Mouse (Mus musculus) B cell, adult 2 months (primary cell): ENCODE results near the gene Vmn2r60.
"Not testable (repeated sequence)": the region's sequence is repeated elsewhere in the genome, so short reads cannot be mapped to it uniquely, and the experiment has no call there.

Experiments
- DNase-seq, 2 experiments: peaks; one replicate each; pipeline ENCODE4 v3.0.0; 2022

The Vmn2r60 gene

DNA sequence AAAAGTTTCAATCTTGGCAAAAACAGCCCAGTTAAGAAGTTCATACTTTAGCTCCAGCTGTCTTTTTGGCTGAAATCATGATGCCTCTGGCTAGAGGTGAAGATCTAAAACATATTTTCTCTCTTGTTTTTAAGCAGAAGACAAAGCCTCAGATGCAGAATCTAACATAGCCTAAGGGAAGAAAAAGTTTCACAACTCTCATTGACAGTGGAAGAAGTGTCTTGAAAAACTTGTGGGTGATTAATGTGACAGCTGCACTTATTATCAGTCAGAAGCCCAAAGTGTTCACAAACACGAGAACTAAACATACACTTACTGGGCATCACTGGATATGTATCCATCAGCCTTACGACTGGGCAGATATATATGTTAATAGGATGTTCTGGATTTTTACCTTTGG is at the start of gene Vmn2r60:
Gene Vmn2r60, plus strand, starts transcription at position 301 of the 400 bp plus-strand sequence.
- DNase-seq = no peak

DNA sequence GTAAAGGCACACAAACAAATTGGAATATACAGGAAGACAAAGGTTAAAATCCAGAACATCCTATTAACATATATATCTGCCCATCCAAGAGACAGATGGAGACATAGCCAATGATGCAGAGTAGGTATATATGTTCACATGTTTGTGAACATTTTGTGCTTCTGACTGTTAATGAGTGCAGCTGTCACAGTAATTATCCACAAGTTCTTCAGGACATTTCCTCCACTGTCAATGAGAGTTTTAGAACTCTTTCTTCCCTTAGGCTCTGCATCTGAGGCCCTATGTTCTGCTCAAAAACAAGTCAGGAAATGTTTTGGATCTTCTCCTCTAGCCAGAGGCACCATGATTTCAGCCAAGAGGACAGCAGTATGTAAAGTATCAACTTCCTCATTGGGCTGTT is 48.6 kb upstream of the Vmn2r60 start, which contains the start of gene Vmn2r59:
Gene Vmn2r59, minus strand, starts transcription at position 101 of the 400 bp plus-strand sequence.
- no peak for DNase-seq

DNA sequence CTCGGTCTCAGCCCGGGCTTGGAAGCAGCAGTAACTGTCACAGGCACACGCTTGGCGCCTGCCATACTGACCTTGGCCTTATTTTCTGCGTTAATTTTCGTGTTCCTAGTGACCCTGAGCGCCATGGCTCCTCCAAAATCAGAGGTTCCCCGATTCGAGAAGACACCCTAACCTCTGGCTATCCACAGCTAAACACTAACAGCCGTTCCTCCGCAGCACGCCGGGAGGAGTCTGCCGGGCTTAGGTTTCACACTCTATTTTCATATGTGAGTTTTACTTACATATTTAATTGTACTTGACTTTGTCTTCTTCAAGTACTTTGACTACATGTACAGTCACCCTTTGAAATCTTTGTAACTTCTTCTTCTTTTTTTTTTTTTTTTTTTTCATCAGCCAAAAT is 509 bp upstream of the Vmn2r60 start:
- DNase-seq = not testable (repeated sequence)
